ENCODE assay signal across 21 mouse cellular contexts in the genomic region with DNA sequence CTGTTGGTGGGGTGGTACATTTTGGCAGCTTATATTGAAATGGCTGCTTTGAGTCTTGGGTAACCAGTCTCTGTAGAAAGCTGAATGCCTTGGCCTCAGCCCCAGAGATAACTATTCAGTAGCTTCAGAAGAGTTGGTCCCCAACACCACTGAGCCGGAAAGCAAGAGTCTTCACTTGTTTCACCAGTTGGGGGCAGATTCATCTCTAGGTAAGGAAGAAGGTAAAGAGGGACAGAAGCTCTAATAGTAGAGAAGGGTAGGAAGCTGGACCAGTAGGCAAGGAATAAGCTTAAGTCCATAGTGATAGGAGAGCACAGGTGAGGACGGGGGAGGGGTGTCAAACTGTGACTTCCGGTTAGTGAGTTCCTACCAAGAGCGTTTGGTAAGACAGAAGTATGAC.
DNase-seq lines count a peak whose midpoint lies in the region; ATAC-seq and TF ChIP-seq lines count a peak whose summit lies in the region.
"Had no signal": no experiment of that assay in that cellular context is flagged by ENCODE, and none has a peak within 500 bp of the region (broad histone marks: within the 10 kb centered on the region; RNA-seq: fewer than 3 reads in every experiment).

No protein-coding gene starts in this region.

- no peaks in the 10 kb centered on the region for H3K36me3 ChIP-seq in CH12.LX (replicated peaks in 1 of 2; ENCODE audit: control insufficient read depth in 1 of 2, insufficient read depth in 1 of 2, low read length in 1 of 2)
- H3K36me3 ChIP-seq: embryonic facial prominence, embryonic 10.5 days; embryonic facial prominence, embryonic 12.5 days; forebrain, embryonic 15.5 days had no signal

- DNase-seq in CD4-positive, CD25-positive, alpha-beta regulatory T cell, adult 2 months (ENCODE audit: low read depth, low spot score), result peak; percentile 7
- DNase-seq in layer of hippocampus, adult 2 months (ENCODE audit: low spot score in 2 of 2), result no peak
- DNase-seq in layer of hippocampus, adult 9-11 months, result no peak
- no peak for DNase-seq in CH12.LX (ENCODE audit: extremely low read depth)
- no peak for DNase-seq in testis, postnatal 10 days (ENCODE audit: low spot score)
- DNase-seq: adrenal gland, adult 2 months; adrenal gland, postnatal 10 days; adrenal gland, postnatal 25 days; B cell, adult 2 months; cerebellum, adult 11 months; cerebellum, adult 18-20 months; cerebellum, adult 8-10 months; cerebellum, adult 9-11 months; cerebellum, postnatal 14 days; cerebellum, postnatal 36 days had no signal

- H3K79me2 ChIP-seq in CH12.LX (replicated peaks; ENCODE audit: control insufficient read depth, extremely low read depth, insufficient read depth, poor library complexity, severe bottlenecking), result no peaks in the 10 kb centered on the region

- H3K27ac ChIP-seq in layer of hippocampus, adult 2 months, result peak overlapping the region; percentile 81; the same call in 1 of the 2 replicates
- H3K27ac ChIP-seq in CH12.LX (ENCODE audit: insufficient read depth, low read depth), result no peak overlapping the region
- H3K27ac ChIP-seq: embryonic facial prominence, embryonic 10.5 days; embryonic facial prominence, embryonic 12.5 days; forebrain, embryonic 13.5 days; forebrain, embryonic 15.5 days had no signal

- dilution Hi-C loops in CH12.LX (cut with MboI; ENCODE audit: extremely low pct_ligation_motif_present, extremely low pct_unique_long_range_greater_than_20kb, low sequenced_read_pairs), result no loop called here

- H3K27me3 ChIP-seq in CH12.LX (replicated peaks), result no peaks in the 10 kb centered on the region
- H3K27me3 ChIP-seq: embryonic facial prominence, embryonic 12.5 days; forebrain, embryonic 13.5 days; forebrain, embryonic 15.5 days had no signal

- no peak overlapping the region for H3K4me2 ChIP-seq in CH12.LX (ENCODE audit: insufficient read depth, low read depth, poor library complexity, severe bottlenecking)
- H3K4me2 ChIP-seq: embryonic facial prominence, embryonic 12.5 days; forebrain, embryonic 13.5 days; forebrain, embryonic 15.5 days had no signal

- no peak overlapping the region for H3K9ac ChIP-seq in CH12.LX (ENCODE audit: insufficient read depth, low read depth)
- H3K9ac ChIP-seq: embryonic facial prominence, embryonic 12.5 days; forebrain, embryonic 13.5 days; forebrain, embryonic 15.5 days; forebrain, postnatal 0 days had no signal

- no peak for TF ChIP-seq CTCF in layer of hippocampus, adult 2 months (conservative IDR thresholded peaks at IDR 0.05)
- TF ChIP-seq CTCF in CH12.LX (conservative IDR thresholded peaks at IDR 0.05 in 1 of 2, IDR thresholded peaks at IDR 0.05 in 1 of 2; ENCODE audit: low read depth in 2 of 2, low read length in 2 of 2), result peak in 1 of 2 experiments; percentile 60; a peak in 2 of 4 replicates

- no peak for TF ChIP-seq POLR2A in CH12.LX (IDR thresholded peaks at IDR 0.05; ENCODE audit: low read depth, low read length)

- H3K4me1 ChIP-seq in CH12.LX (ENCODE audit: control insufficient read depth in 1 of 2, insufficient read depth in 2 of 2), result peaks cover 8 to 10% of the 10 kb centered on the region in 2 experiments; a peak in 3 of 4 replicates
- H3K4me1 ChIP-seq: embryonic facial prominence, embryonic 10.5 days; embryonic facial prominence, embryonic 12.5 days; forebrain, embryonic 13.5 days; forebrain, embryonic 15.5 days had no signal

- in situ Hi-C loops in CH12.LX (cut with MboI; ENCODE audit: low pct_ligation_motif_present, low pct_unique_long_range_greater_than_20kb, low sequenced_read_pairs), result loop anchor here (25.0 kb wide), 2 partner anchors 226 to 701 kb away; no protein-coding TSS in a partner anchor

- H3K4me3 ChIP-seq in layer of hippocampus, adult 2 months, result no peak overlapping the region
- no peak overlapping the region for H3K4me3 ChIP-seq in CH12.LX (replicated peaks in 1 of 3; ENCODE audit: low read depth in 2 of 3, low read length in 2 of 3, poor library complexity in 1 of 3)
- H3K4me3 ChIP-seq: embryonic facial prominence, embryonic 10.5 days; embryonic facial prominence, embryonic 12.5 days; forebrain, embryonic 13.5 days; forebrain, embryonic 15.5 days had no signal

- ATAC-seq in CD4-positive, CD25-positive, alpha-beta regulatory T cell, adult 4 months, result no peak
- ATAC-seq: forebrain, embryonic 13.5 days; forebrain, embryonic 15.5 days had no signal

- TF ChIP-seq RAD21 in CH12.LX (IDR thresholded peaks at IDR 0.05; ENCODE audit: low read depth, low read length), result peak; percentile 56

- peaks cover 2% of the 10 kb centered on the region for H3K9me3 ChIP-seq in CH12.LX (replicated peaks; ENCODE audit: low read length)
- H3K9me3 ChIP-seq: embryonic facial prominence, embryonic 10.5 days; embryonic facial prominence, embryonic 12.5 days; forebrain, embryonic 13.5 days; forebrain, embryonic 15.5 days had no signal

- TF ChIP-seq EP300 in CH12.LX (IDR thresholded peaks at IDR 0.05; ENCODE audit: low read length), result no peak

TF ChIP-seq in CH12.LX, 34 proteins besides CTCF, POLR2A, EP300 and RAD21:
- TF ChIP-seq ZNF384 (IDR thresholded peaks at IDR 0.05; ENCODE audit: low read depth, low read length) (no peak), POLR2AphosphoS2 (IDR thresholded peaks at IDR 0.05; ENCODE audit: low read depth, low read length) (no peak), SMC3 (IDR thresholded peaks at IDR 0.05; ENCODE audit: low read depth, low read length) (peak; percentile 55), MXI1 (IDR thresholded peaks at IDR 0.05; ENCODE audit: low read depth, low read length) (no peak), RCOR1 (conservative IDR thresholded peaks at IDR 0.05; ENCODE audit: low read depth, low read length) (no peak)
TF ChIP-seq in CH12.LX: peak in this region for 1.
